Mouse (Mus musculus): ENCODE measurements around the gene Gm17651.

Gm17651 gene

DNA sequence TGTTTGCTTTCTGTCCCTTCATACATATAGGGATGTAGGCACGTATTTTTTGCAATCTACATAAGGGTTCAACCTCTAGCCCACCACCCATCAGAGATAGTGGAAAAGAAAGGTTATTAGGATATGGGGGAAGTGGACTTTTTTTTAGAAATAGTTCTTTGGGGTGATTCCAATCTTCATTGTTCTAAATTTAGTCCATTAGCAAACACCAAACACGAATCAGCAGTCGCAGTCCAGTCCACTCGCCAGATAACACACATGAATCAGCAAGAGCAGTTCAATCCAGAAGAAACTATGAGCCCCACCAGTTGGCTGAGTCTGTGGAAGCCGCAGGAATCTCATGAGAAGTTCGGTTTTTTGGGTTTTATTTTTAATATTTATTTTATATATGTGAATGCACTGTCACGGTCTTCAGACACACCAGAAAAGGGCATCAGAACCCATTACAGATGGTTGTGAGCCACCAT lies at the start of gene Gm17651:
TSS of gene Gm17651 (minus strand) at position 51 of the 467 bp plus-strand sequence.
- DNase-seq = no peak

DNA sequence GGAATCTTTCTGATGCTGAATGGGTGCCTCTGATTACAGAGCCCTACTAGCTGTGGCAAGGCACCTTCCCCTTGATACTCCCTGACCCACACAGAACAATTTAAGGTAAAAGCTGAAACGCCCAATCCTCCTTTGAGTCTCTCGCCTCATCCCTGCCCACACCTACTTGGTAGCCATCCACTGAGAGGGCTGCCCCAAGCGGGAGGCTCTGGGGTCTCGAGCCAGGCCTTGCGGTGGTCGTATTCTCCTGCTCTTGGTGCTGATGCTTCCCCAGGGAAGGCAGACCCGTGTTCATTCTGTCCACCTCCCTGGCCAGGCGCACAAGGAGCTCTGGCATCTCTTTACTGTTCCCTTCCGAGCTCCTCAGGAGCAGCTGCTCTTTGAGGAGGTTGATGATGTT lies 44.6 kb upstream of the Gm17651 start:
- no peak for DNase-seq

DNA sequence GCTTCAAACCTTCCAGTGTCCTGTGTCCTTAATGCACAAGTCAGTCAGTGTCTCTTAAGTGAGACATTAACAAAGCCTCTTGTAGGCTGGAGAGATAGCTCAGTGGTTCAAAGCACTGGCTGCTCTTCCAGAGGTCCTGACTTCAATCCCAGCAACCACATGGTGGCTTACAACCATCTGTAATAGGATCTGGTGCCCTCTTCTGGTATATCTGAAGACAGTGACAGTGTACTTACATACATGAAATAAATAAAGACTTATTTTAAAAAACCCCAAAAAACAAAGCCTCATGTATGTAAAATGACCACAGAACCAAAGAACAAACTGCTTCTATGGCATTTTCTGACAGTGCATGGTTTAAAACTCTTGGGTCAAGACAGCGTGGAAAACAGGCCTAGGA lies 41.4 kb upstream of the Gm17651 start:
- no peak for DNase-seq

DNA sequence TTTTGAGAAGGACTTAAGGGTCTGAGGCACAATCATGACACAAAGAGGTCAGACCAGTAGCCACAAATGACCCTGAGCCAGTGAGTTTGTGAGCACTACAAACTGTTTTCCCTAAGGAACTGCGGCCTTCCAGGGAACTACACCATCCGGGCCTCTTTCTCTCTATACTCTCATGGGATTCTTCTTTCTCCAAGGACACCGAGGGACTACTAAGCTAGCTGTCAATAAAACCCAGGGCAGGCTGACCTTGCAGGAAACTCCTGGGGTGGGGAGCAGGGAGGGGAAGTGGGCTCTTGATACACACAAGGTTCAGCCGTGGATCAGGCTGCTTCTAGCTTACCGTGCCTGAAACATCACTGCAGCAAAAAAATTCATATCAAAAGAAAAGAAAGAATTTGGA lies 36.4 kb upstream of the Gm17651 start:
- DNase-seq = no peak

DNA sequence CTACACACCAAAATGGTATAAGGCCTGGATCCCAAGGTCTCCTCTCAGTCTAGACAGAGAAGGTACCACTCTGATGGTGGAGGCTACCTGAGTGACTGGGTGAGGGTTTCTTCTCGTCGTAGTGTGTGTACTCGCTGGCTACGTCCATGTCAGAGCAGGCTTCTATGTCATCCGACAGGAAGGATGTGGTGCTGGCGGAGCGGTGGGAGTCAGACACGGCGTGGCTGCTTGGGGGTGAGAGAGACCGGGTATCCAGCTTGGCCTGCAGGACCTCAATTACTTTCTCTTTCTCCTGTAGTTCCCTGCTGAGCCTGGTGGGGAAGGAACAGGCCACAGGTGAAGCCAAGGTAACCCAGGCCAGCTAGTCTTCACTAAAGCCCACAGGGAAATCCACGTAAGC lies 35.6 kb upstream of the Gm17651 start:
- no peak for DNase-seq

DNA sequence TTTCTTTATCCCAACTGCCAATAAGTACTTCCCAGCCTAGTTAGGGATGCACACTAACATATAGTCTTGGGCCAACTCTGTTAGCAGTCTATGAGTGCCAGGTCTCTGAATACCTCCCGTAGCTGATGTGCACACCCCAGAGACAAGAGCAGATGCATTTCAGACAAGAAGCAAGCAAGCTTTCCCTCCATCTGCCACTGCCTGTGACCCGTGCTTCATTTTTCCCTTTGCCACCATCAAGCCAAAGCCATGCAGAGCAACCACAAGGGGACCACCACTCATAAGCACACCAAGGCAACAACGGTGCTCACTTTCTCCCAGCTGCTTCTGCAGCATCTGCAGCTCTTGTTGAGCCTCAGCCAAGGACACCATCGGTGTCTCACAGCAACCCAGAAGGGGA lies 32.1 kb upstream of the Gm17651 start:
- no peak for DNase-seq

GRCm38 (mm10) chr3:97705508-97705907 lies 31.0 kb upstream of the Gm17651 start:
- no peak for DNase-seq

GRCm38 (mm10) chr3:97702448-97703080 lies 28.1 kb upstream of the Gm17651 start:
- no peak for DNase-seq

- no peak for DNase-seq
Observed at GRCm38 (mm10) chr3:97701198-97701597, 26.7 kb upstream of the Gm17651 start.

DNA sequence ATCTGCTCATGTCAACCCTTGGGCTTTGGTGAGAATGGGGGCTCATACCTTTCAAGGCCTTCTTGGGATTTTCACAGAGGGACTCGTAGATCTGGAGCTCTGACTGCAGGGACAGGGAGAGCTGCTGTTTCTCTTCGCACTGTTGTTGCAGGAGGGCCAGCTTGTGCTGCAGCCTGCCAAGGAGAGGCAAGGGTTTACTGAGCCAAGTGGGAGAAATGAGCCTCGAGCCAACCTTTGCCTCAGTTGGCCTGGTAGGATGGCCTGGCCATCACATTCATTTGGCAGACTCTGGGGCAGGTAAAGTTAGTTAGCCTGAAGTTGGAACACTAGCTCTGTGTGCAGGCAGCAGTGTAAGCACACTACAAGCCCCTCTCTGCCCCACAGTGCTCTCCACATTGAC lies 24.6 kb upstream of the Gm17651 start:
- no peak for DNase-seq

- DNase-seq = no peak
Observed at GRCm38 (mm10) chr3:97697291-97697690, 22.8 kb upstream of the Gm17651 start.

DNA sequence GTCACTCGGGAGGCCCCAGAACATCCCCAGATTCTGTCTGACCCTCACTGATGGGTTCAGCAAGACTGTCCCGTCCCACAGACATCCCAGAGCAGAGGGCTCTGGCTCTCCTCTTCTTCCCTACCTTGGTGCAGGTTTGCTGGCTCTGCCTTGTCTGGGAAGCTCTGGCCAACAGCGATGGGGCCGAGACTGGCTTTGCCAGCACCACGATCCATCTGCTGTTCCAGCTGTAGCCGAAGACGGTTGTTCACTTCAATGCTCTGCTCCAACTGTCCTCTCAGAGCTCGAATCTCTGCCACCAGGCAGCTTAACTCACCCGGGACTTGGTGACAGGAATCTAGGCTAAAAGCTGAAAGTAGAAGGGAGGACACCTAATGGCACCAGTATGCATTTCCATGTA lies 22.4 kb upstream of the Gm17651 start:
- DNase-seq = no peak

GRCm38 (mm10) chr3:97693806-97694205 lies 19.3 kb upstream of the Gm17651 start:
- no peak for DNase-seq

GRCm38 (mm10) chr3:97691443-97692017 lies 17.0 kb upstream of the Gm17651 start:
- no peak for DNase-seq

GRCm38 (mm10) chr3:97690590-97690989 lies 16.1 kb upstream of the Gm17651 start:
- peak; percentile 13 for DNase-seq

- DNase-seq = no peak
Observed at GRCm38 (mm10) chr3:97689289-97689688, 14.8 kb upstream of the Gm17651 start.

GRCm38 (mm10) chr3:97686372-97687117 lies 12.1 kb upstream of the Gm17651 start:
- no peak for DNase-seq

DNA sequence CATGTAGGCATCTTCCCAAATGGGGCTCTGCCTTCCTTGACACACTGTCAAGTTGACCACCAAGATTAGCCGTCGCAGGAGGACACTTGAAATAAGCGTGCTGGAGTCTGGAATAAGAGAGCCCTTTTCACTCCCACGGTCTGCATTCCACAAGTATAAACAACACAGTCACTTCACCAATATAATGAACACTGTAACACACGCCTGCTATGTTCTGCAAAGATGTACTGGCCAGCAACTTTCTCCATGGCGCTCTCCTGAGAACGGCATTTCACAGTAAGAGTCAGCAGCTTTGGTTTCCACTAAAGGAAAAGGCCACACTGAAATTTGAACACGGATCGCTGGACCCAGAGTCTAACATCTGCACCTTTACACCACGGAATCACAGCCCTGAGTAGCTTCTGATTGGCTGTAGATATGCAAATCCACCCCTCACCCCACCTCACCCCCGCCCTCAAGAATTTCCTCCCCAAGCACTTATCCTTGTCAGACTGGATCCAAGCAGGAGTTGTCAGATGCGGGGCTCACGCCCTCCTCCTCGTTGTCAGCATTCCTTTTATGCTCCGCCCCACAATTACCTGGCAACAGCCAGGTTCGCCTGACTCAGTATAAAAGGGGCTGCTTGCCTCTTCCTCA lies 9.2 kb upstream of the Gm17651 start:
- peak; percentile 50 for DNase-seq

GRCm38 (mm10) chr3:97682576-97682975 lies 8.1 kb upstream of the Gm17651 start:
- no peak for DNase-seq

- DNase-seq = peak; percentile 40
Observed at GRCm38 (mm10) chr3:97682159-97682502, 7.6 kb upstream of the Gm17651 start.

- peak; percentile 92 for DNase-seq
Observed at GRCm38 (mm10) chr3:97681321-97682158, 7.0 kb upstream of the Gm17651 start.

- DNase-seq = peak; percentile 77
Observed at GRCm38 (mm10) chr3:97680631-97681320, 6.3 kb upstream of the Gm17651 start.
